Mouse (Mus musculus) kidney, adult 2 months (tissue): ENCODE results near the gene Xirp1.

Source experiments
- CTCF ChIP-seq: fragments of 200-500 bp; conservative IDR thresholded peaks from 2 replicates; pipeline ENCODE4 v1.5.1; 2011; ENCODE audit warnings: low read depth, mild to moderate bottlenecking, control low read depth, low read length, moderate library complexity, mixed read lengths; ENCODE audit not compliant: insufficient read depth, insufficient read length
- POLR2A ChIP-seq: fragments of 200-500 bp; IDR thresholded peaks from one replicate; pipeline ENCODE4 v1.6.1; 2011; ENCODE audit warnings: low read depth, low read length, control low read depth

DNA sequence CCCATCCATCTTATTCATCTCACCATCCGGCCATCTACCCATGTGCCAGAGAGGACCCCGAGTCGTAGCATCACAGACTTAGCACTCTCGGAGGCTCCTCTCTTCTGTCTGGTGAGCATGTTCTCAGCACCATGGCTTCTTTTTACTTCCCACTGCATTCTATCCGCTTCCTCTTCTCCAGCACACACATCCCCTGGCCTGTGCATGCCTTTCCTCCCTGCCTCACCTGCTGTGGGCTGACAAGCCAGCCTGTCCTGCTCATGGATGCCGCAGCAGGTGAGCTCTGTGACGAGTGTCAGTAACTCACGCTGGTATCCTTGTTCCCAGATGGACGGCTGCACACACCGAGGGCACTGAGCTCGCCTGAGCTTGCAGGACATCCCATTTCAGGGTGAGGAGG lies 46.4 kb upstream of the Xirp1 start, which contains the start of gene Cx3cr1:
- TF ChIP-seq POLR2A (no peak), CTCF (no peak)
